Mouse (Mus musculus) cerebellum, adult (tissue): Measurements from ENCODE around the gene Doc2g.
"Not testable (repeated sequence)": the region's sequence is repeated elsewhere in the genome, so short reads cannot be mapped to it uniquely, and the experiment has no call there.

Experiments used
- ATAC-seq: cut with Nextera tagmentation; 2 replicates; pipeline ENCODE4 v1.9.2; 2017; ENCODE audit warnings: mild to moderate bottlenecking, moderate library complexity, mixed read lengths; ENCODE audit not compliant: insufficient number of reproducible peaks, low FRiP score, low TSS enrichment

Doc2g gene

GRCm38 (mm10) chr19:4013066-4013465, 10.0 kb downstream of the Doc2g start:
- ATAC-seq = 0 out of 2 replicates have a peak, but pooled peaks have one; percentile 7

DNA sequence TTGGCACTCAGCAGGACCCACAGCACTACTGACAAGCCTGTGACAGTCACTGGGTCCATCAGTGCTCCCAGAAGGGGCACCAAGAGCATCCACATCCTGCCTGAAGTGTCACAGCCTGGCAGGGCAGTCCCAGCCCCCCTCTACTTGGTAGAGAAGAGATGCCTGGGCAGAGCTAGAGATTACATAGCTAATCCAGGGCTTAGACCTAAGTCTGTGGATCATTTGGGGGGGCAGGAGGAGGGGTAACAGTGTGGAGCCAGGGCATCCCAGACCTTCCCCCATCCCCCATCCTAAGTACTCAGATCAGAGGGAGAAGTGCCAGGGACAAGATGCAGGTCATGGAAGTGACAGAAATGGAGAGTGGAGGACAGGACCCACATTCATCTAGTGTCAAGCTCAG, 11.7 kb downstream of the Doc2g start:
- ATAC-seq = no peak

- no peak for ATAC-seq
These were observed 12.5 kb downstream of the Doc2g start for GRCm38 (mm10) chr19:4015635-4016034.

GRCm38 (mm10) chr19:4017921-4018587, 14.9 kb downstream of the Doc2g start:
- no peak for ATAC-seq

- ATAC-seq = peak; percentile 83; the same call in 1 of the 2 replicates
These were observed 15.8 kb downstream of the Doc2g start for GRCm38 (mm10) chr19:4018743-4019583.

- ATAC-seq = no peak
These were observed 20.1 kb downstream of the Doc2g start for GRCm38 (mm10) chr19:4023185-4023584.

DNA sequence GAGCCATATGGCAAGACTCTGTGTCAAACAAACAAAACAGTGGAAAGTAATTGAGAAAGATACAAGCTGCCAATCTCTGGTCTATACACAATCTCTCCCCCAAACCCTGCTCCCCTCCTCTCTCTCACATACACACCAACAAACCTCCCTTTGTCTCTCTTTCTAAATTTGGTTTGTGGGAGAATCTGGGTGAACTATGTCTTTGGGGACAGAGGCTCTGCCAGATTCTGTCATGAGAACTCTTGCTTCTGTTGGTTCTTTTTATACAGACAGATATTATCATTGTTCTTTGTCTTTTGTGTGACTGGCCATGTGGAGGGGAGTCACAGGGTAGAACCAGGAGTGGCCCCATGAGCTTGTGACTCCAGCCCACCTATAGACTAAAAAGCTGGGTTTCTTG, 24.5 kb downstream of the Doc2g start:
- ATAC-seq = no peak

DNA sequence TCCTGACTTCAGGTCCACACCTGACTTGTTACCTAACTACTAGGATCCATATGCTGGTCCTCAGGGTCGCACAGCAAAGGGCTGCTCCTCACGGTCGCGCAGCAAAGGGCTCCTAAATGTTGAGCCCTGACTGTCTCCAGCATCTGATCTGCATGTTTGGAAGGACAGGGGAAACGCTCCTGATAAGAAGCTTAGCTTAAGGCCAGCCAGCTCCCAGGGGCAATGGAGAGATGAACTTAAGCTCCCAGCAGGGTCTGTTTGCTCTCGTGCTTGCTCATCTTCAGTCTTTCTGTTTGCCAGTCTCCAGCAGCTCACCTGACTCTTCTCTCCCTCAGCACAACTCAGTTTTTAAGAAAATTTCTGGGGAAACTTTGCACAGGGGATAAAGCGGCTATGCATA, 29.6 kb downstream of the Doc2g start:
- no peak for ATAC-seq

DNA sequence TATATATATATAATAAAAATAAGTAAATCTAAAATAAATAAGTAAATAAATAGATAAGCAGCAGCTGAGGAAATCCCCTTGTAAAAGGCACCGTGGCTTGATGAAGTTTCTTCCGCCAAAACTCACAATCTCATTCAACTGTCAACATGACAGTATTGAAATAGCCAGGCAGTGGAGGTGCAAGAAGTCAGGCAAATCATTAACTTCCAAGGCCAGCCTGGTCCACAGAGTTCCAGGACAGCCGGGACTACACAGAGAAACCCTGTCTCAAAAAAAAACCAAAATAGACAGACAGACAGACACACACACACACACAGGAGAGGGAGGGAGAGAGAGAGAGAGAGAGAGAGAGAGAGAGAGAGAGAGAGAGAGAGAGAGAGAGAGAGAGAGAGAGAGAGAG, 30.2 kb downstream of the Doc2g start:
- ATAC-seq = no peak

DNA sequence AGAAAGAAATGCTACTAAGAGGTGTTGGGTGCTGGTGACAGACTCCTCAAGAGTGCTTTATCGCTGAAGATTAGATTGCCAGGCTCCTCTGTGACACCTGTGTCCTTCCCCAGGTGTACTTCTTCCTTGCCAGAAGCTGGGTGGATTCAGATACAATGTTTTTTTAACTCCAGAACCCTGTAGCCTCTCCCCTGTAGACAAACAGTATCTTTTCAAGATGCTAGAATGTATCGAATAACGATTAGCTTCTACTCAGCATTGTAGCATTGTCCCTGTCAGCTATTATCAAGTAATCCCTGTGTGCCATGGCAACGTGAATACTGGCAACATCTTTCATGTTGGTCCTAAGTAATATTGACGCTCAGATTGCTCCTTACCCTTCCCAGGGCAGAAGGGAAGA, 30.6 kb downstream of the Doc2g start:
- no peak for ATAC-seq

- ATAC-seq = no peak
These were observed 33.4 kb downstream of the Doc2g start for GRCm38 (mm10) chr19:4036327-4037045.

GRCm38 (mm10) chr19:4037154-4037787, 34.2 kb downstream of the Doc2g start:
- ATAC-seq = not testable (repeated sequence)

GRCm38 (mm10) chr19:4037788-4038232, 34.7 kb downstream of the Doc2g start, which contains the start of gene Gstp1:
TSS of gene Gstp1 (minus strand) at chr19:4037985.
- peak; percentile 70; the same call in 1 of the 2 replicates for ATAC-seq

GRCm38 (mm10) chr19:4040941-4041340, 37.8 kb downstream of the Doc2g start:
- not testable (repeated sequence) for ATAC-seq

- not testable (repeated sequence) for ATAC-seq
These were observed 38.4 kb downstream of the Doc2g start for GRCm38 (mm10) chr19:4041500-4041899.

GRCm38 (mm10) chr19:4042124-4042523, 39.0 kb downstream of the Doc2g start:
- ATAC-seq = no peak

- not testable (repeated sequence) for ATAC-seq
These were observed 41.0 kb downstream of the Doc2g start for GRCm38 (mm10) chr19:4044109-4044508.

- ATAC-seq = peak; percentile 69; the same call in 1 of the 2 replicates
These were observed 43.1 kb downstream of the Doc2g start, which contains the start of gene Gstp2 for GRCm38 (mm10) chr19:4045966-4046865. TSS of gene Gstp2 (minus strand) at chr19:4046023.

DNA sequence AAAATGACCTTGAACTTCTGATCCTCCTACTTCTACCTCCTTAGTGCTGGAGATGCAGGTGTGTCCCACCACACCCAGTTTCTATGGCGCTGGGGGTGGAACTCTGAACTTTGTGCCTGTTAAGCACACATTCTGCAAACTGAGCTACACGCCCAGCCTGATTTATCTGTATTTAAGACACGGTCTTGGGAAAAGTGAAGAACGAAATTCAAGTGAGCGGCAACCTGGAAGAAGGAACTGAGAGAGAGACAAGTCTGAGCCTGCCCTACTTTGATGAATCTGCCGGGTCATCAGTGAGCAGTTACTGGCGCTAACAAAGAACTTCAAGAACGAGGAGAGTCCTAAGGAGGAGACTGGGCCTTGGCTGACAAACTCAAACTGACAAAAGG, 43.7 kb downstream of the Doc2g start:
- no peak for ATAC-seq
